Mouse (Mus musculus): ENCODE results near the gene Gm10228.
"Not testable (repeated sequence)": the region's sequence is repeated elsewhere in the genome, so short reads cannot be mapped to it uniquely, and the experiment has no call there.

Gm10228 gene

DNA sequence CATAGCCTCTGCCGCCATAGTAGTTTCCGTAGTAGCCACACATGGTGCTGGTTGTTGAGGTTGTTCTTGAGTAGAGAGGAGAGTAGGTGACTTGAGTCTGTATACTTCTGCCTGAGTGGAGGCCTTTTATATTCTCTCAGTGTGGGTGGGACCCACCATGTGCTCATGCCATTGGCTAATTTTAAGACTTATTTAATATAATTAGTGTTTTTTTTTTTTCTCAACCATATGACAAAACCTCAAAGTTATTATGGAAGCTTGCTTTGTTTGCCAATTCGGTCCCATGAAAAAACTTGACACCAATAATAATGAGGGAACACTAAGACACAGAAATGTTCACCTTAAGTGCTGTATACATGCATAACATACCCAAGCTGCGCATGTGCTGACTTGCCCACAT, at the start of gene Gm10228:
Gm10228 (minus strand) TSS at position 101 of the 400 bp plus-strand sequence.
- DNase-seq (ENCODE audit: extremely low read depth, low read depth): not testable (repeated sequence)

- DNase-seq (ENCODE audit: extremely low read depth, low read depth): not testable (repeated sequence)
Measured at GRCm38 (mm10) chr16:89071041-89071440, 29.8 kb upstream of the Gm10228 start.

- not testable (repeated sequence) for DNase-seq (ENCODE audit: extremely low read depth, low read depth)
Measured at GRCm38 (mm10) chr16:89063902-89064301, 22.6 kb upstream of the Gm10228 start, which contains the start of gene 1110025L11Rik. Gene 1110025L11Rik (minus strand): TSS chr16:89064002.

DNA sequence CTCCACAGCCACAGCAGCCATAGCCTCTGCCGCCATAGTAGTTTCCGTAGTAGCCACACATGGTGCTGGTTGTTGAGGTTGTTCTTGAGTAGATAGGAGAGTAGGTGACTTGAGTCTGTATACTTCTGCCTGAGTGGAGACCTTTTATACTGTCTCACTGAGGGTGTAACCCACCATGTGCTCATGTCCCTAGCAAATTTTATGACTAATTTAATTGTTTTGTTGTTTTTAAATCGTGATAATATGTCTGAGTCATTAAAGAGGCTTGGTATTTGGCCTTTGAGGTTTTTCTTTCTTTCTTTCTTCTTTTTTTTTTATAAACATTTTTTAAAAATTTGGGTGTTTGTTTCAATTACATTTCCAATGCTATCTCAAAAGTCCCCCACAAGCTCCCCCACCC, 6.5 kb upstream of the Gm10228 start, which contains the start of gene Krtap6-5:
Krtap6-5 (minus strand) TSS at position 101 of the 400 bp plus-strand sequence.
- DNase-seq (ENCODE audit: extremely low read depth, low read depth): no peak

- not testable (repeated sequence) for DNase-seq (ENCODE audit: extremely low read depth, low read depth)
Measured at GRCm38 (mm10) chr16:89031399-89031798, 9.9 kb downstream of the Gm10228 start, which contains the start of gene Krtap6-1. Gene Krtap6-1 (plus strand): TSS chr16:89031699.

DNA sequence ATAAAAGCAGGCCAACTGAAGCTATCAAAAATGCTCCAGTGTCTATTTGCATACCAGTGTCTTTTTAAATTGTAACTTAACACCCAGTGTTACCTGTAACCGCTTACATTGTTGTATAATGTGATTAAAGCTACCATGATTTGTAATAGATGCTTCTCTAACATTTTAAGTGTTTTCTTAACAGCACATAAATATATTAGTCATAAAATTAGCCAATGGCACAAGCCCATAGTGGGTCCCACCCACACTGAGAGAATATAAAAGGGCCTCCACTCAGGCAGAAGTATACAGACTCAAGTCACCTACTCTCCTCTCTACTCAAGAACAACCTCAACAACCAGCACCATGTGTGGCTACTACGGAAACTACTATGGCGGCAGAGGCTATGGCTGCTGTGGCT, 26.3 kb downstream of the Gm10228 start, which contains the start of gene Gm10229:
Gm10229 (plus strand) TSS at position 301 of the 400 bp plus-strand sequence.
- not testable (repeated sequence) for DNase-seq (ENCODE audit: extremely low read depth, low read depth)

- no peak for DNase-seq (ENCODE audit: extremely low read depth, low read depth)
Measured at GRCm38 (mm10) chr16:89013973-89014372, 27.3 kb downstream of the Gm10228 start.

DNA sequence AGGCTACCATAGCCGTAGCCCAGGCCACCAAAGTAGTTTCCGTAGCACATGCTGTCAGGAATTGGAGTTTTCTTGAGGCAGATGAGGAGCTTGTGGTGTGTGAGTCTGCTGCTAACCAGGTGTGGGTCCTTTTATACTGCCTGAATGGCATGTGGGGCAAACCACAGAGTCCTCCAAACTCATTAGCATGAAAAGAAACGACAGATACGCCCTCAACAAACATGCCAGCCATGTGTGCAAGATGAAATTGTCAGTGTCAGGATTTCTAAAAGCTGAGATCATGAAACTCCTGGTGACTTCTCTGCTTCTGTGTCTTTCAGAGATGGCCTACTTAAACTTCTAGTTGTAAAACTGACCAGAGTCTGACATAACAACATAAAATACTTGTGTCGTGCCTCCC, 30.6 kb downstream of the Gm10228 start, which contains the start of gene Krtap22-2:
Krtap22-2 (minus strand) TSS at position 101 of the 400 bp plus-strand sequence.
- no peak for DNase-seq (ENCODE audit: extremely low read depth, low read depth)

All from MEL-GATA-1-ER (cell line).